ENCODE assay signal across 27 mouse cellular contexts in genomic region chr7:143275030-143275429, GRCm38 (mm10).
A peak's percentile ranks its signal among the peaks of the same experiment; 100 is the strongest.
DNase-seq lines count a peak whose midpoint lies in the region; ATAC-seq lines count a peak whose summit lies in the region.
"Had no signal": no experiment of that assay in that cellular context is flagged by ENCODE, and none has a peak within 500 bp of the region (broad histone marks: within the 10 kb centered on the region; RNA-seq: fewer than 3 reads in every experiment).

No protein-coding gene starts in this region.

- H3K4me3 ChIP-seq in heart, embryonic 10.5 days: no peak overlapping the region
- no peak overlapping the region for H3K4me3 ChIP-seq in liver, embryonic 16.5 days (ENCODE audit: low read depth, low read length)
- no peak overlapping the region for H3K4me3 ChIP-seq in liver, embryonic 12.5 days
- H3K4me3 ChIP-seq: embryonic facial prominence, embryonic 12.5 days; embryonic facial prominence, embryonic 15.5 days; gastrocnemius, adult 2 months; heart, embryonic 13.5 days had no signal

- H3K4me2 ChIP-seq in liver, embryonic 16.5 days (ENCODE audit: low read depth, low read length): no peak overlapping the region
- no peak overlapping the region for H3K4me2 ChIP-seq in liver, embryonic 12.5 days
- H3K4me2 ChIP-seq: embryonic facial prominence, embryonic 12.5 days; embryonic facial prominence, embryonic 15.5 days; heart, embryonic 13.5 days; hindbrain, embryonic 14.5 days had no signal

- DNase-seq in heart, adult 11 months: peak; percentile 81
- no peak for DNase-seq in heart, embryonic 10.5 days (ENCODE audit: low spot score)
- DNase-seq in 416B (ENCODE audit: low read depth): peak; percentile 6
- DNase-seq in yolk sac, embryonic 10.5 days (ENCODE audit: low spot score): peak; percentile 80
- DNase-seq: adrenal gland, postnatal 14 days; B cell, adult 2 months; cerebellum, adult 11 months; cerebellum, adult 2 months; cerebellum, adult 9-11 months; cerebellum, postnatal 25 days; forebrain, postnatal 0 days; gastrocnemius, adult 2 months; gastrocnemius, postnatal 14 days; heart, adult 18-20 months; heart, postnatal 14 days; heart, postnatal 4 days had no signal

- H3K9ac ChIP-seq in liver, embryonic 16.5 days (ENCODE audit: low read depth, low read length): no peak overlapping the region
- H3K9ac ChIP-seq in liver, embryonic 12.5 days: no peak overlapping the region
- H3K9ac ChIP-seq: embryonic facial prominence, embryonic 12.5 days; embryonic facial prominence, embryonic 15.5 days; forebrain, postnatal 0 days; heart, embryonic 13.5 days; hindbrain, embryonic 14.5 days had no signal

- 83% methylated on average over 7 of the region's 7 CpGs for WGBS in heart, embryonic 10.5 days
- WGBS in liver, embryonic 16.5 days (ENCODE audit: insufficient replicate concordance): 63% methylated on average over 7 of the region's 7 CpGs
- 72% methylated on average over 7 of the region's 7 CpGs for WGBS in liver, embryonic 12.5 days (ENCODE audit: insufficient replicate concordance)

- no peaks in the 10 kb centered on the region for H3K9me3 ChIP-seq in heart, embryonic 10.5 days
- no peaks in the 10 kb centered on the region for H3K9me3 ChIP-seq in liver, embryonic 16.5 days (replicated peaks; ENCODE audit: control insufficient read depth, low read length)
- H3K9me3 ChIP-seq in liver, embryonic 12.5 days (replicated peaks): no peaks in the 10 kb centered on the region
- H3K9me3 ChIP-seq: embryonic facial prominence, embryonic 12.5 days; embryonic facial prominence, embryonic 15.5 days; G1E; heart, embryonic 13.5 days had no signal

- peaks cover 35% of the 10 kb centered on the region for H3K36me3 ChIP-seq in heart, embryonic 10.5 days
- H3K36me3 ChIP-seq in liver, embryonic 16.5 days (ENCODE audit: control insufficient read depth, insufficient read depth): no peaks in the 10 kb centered on the region; the same call in 1 of the 2 replicates
- peaks cover 23% of the 10 kb centered on the region; the same call in 1 of the 2 replicates for H3K36me3 ChIP-seq in liver, embryonic 12.5 days

- H3K27ac ChIP-seq in heart, embryonic 10.5 days: no peak overlapping the region
- no peak overlapping the region for H3K27ac ChIP-seq in liver, embryonic 16.5 days (ENCODE audit: low read length)
- no peak overlapping the region for H3K27ac ChIP-seq in liver, embryonic 12.5 days
- H3K27ac ChIP-seq: embryonic facial prominence, embryonic 12.5 days; embryonic facial prominence, embryonic 15.5 days; gastrocnemius, adult 2 months; heart, embryonic 13.5 days; hindbrain, embryonic 14.5 days had no signal

- peaks cover 35% of the 10 kb centered on the region for H3K4me1 ChIP-seq in heart, embryonic 10.5 days
- H3K4me1 ChIP-seq in liver, embryonic 16.5 days (ENCODE audit: control insufficient read depth, low read depth, low read length): no peaks in the 10 kb centered on the region; the same call in 1 of the 2 replicates
- H3K4me1 ChIP-seq in liver, embryonic 12.5 days: no peaks in the 10 kb centered on the region

- H3K27me3 ChIP-seq in heart, embryonic 10.5 days (ENCODE audit: insufficient read depth, poor library complexity, severe bottlenecking): no peaks in the 10 kb centered on the region
- no peaks in the 10 kb centered on the region for H3K27me3 ChIP-seq in liver, embryonic 16.5 days (ENCODE audit: control insufficient read depth, insufficient read depth, low read depth, low read length)
- no peaks in the 10 kb centered on the region for H3K27me3 ChIP-seq in liver, embryonic 12.5 days (replicated peaks)
- H3K27me3 ChIP-seq: CH12.LX; embryonic facial prominence, embryonic 12.5 days; embryonic facial prominence, embryonic 15.5 days; heart, embryonic 13.5 days; Patski had no signal

- ATAC-seq in liver, embryonic 16.5 days (ENCODE audit: low read depth): peak; percentile 61; the same call in 1 of the 2 replicates
- no peak for ATAC-seq in liver, embryonic 12.5 days
- no peak for ATAC-seq in megakaryocyte, adult 5-6 weeks (ENCODE audit: poor library complexity, severe bottlenecking)
- ATAC-seq: forebrain, embryonic 14.5 days; forebrain, postnatal 0 days; Patski had no signal
